Mouse (Mus musculus): ENCODE results near the gene Pde8a.

Gene Pde8a

DNA sequence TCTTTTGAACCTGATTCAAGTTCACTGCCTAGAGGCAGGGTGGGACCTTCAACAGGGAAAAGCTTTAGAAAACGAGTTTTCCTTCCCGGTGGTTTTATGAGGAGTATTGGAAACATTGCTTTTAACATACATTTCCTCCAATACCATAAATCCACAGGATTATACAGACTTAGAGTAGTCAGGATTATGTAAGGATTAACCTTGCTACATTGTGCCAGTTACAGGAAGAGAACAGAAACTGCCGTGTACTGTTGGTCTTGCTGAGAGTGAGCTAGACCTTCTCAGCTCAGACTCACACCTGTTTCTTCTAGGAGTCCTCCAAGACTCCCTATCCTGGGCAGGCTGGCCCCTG, 125.1 kb downstream of the Pde8a start:
- DNase-seq (ENCODE audit: low spot score), result no peak

DNA sequence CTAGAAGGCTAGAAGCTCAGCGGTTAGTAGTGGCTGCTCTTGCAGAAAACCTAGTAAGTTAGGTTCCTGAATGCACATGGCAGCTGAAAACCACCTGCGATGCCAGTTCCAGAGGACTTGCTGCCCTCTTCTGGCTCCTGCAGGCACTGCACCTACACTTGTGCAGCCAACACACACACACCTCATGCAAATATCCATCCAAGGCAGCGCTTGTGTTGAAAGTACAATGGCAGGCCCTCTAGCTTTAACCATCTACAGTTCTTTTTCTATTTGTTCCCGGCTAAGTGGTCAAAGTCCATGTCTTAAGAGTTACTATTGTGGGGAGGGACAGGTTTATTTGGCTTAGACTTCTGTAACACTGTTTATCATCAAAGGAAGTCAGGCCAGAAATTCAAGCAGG, 126.4 kb downstream of the Pde8a start:
- no peak for DNase-seq (ENCODE audit: low spot score)

DNA sequence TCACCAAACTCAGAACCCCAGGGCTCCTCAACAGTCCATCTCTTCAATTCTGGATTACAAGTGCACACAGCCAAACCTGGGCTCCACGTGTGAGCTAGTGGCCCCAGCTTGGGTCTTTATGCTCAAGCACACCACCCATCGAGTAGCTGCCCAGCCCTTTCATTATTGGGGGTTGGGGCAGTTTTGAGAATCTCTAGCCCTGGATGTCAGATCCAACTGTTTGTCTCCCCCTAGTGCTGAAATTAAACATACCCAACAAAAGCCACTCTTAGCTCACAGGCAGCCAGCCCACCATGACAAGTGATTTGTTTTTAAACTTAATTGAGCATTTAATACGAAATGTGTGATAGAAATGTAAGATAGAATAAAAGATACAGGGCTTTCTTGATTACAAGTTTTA, 128.2 kb downstream of the Pde8a start:
- no peak for DNase-seq (ENCODE audit: low spot score)

DNA sequence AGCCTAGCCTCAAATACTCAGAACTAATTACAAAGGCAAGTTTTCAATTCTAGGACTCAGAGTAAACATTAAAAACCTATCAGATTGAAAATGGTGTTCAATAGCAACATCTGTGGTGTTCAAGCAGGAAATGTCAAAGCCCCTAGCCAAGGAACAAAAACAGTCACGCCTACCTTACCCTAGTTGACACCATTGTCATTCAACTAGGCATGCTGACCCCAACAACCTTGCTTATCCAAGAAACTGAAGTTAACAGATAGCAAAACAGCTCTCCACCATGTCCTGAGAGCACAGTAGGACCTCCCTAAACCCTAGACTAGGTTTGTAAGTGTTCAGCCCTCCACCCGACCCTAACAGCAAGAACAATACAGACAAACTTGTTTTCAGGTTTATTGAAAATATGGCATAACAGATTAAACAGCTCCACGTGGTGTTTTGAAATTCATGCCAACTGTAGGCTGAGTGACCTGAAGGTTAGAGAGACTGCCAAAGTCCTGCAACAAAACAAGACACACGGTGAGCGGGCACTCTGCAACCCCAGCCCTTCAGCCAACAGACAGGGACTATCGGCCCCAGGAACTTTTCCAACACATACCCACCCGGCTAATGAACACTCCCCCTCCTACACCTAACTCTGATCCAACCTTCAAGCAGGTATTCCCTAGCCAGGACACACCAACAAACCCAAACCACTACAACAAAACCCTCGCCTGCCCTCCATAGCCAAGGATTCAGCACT, 129.1 kb downstream of the Pde8a start:
- no peak for DNase-seq (ENCODE audit: low spot score)

DNA sequence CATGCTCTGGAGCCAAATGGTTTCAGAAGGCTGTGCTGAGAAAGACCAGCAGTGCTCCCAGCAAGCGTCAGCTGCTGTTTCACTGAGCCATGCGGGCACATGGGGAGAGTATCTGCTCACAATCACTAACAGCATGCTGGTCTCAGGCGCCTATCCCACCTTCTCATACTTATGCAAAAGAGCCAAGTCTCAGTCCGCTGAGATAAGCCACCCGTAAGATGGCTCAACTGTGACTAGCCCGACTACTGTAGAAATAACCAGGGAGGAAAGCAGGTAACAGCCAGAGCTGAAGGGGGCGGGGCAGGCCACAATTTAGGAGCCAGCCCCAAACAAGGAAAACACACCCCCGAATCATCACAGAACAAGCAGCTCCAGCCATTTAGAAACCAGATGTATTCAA, 129.9 kb downstream of the Pde8a start:
- no peak for DNase-seq (ENCODE audit: low spot score)

DNA sequence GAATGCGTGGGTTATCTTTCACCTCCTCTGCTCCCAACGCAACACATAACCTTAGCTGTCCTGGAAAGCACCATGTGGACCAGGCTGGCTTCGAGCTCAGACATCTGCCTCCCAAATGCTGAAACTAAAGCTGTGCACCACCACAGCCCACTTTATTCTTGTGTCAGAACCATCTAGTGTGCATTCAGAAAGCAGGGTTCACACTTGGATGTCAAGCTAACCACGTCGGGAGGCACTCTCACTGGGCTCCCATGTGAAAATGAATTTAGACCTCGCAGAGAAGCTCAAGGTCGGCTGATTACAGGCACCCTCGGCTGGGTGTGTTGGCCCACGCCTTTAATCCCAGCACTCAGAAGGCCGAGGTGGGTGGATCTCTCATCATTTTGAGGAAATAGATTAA, 130.4 kb downstream of the Pde8a start:
- DNase-seq (ENCODE audit: low spot score), result no peak

DNA sequence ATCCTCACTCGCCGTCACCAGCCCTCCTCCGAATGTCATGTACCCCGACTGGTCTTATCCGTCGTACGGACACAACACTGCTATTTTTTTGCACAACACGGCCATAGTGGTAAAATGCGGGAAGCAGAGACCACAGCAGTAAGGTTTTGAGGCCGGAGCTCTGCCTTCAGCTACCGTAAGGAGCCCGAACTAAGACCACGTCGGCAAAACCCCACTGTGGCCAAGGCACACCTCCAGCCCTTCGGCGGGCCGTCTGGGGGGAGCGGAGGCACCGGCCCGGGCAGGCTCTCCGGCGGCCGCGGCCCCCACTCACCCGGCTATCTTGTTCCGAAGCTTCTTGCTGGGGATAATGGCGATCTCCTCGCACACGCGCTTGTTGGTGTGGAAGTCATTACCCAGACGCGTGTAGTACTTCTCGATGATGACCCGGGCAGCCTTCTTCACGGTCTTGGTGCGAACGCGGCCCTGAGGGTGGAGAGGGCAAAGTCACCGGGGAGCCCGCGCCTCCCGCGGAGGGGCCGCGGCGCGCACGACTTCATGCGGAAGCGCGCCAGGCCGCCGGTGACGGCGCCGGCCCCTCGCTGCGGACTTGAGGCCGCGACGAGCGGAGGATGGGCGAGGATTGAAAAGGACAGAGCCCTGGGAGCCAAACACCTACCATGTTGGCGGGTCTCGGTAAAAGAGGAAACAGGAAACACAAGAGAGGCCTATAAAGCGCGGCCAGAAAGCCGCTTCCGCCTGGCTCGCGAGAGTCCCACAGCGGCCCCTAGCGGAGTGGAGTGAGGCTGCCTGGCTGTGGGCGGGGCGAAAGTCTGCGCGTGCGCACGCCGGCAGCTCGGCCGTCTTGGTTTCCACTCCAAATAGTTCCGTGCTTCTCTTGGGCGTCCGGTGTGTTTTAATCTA, 131.4 kb downstream of the Pde8a start, which contains the start of gene Rps17:
Gene Rps17 (minus strand): TSS at position 711 of the 903 bp plus-strand sequence.
- peak; percentile 95 for DNase-seq (ENCODE audit: low spot score)

DNA sequence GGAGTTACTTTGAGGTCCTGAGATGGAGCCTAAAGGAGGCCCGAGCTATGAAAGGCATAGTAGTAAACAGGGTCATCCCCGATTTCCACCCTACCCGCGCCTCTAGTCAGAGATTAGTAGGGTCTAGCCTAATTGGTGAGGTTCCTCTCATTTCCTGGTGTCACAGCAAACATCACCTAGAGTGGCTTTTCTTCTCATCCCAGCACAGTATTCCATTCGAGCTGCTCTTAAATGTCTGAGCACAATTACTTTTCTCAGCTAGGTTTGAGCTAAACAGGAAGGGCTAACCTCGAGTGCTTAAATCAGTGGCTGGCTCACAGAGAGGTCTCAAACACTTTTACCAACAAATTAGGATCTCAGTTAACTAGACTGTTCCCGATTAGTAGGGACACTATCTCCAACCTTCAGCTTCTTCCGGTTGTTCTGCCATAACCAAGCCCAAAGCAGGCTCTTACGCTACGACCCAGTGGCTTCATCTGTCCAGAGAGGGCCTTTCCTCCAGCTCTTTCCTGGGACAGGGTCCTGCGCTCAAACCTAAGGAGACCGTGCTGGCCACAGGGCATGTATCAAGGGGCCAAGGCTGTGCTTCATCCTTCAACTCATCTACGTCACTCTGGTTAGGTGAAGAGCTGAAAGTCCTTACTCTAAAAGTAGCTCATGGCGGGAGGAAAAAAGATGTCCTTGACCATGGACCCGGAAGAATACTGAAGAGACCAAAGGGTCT, 132.2 kb downstream of the Pde8a start:
- DNase-seq (ENCODE audit: low spot score), result no peak

DNA sequence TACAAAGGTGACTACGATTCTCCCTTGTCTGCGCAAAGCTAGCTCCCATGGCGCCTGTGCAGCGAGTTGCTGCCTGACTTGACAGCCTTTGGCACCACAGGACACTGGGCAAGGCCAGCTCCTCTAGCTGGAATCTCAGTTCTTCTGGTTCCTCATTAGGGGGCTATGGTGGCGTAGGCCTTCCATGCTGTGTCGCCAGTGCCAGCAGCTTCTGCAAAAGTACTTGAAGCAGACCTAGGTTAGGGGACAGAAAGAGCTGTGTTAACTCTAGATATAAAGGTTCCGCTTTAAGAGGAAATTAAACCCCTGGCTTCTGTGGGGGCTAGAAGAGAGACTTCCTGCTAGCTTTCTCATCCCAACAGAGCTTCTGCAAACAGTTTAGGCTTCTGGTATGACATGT, 134.8 kb downstream of the Pde8a start:
- DNase-seq (ENCODE audit: low spot score), result no peak

DNA sequence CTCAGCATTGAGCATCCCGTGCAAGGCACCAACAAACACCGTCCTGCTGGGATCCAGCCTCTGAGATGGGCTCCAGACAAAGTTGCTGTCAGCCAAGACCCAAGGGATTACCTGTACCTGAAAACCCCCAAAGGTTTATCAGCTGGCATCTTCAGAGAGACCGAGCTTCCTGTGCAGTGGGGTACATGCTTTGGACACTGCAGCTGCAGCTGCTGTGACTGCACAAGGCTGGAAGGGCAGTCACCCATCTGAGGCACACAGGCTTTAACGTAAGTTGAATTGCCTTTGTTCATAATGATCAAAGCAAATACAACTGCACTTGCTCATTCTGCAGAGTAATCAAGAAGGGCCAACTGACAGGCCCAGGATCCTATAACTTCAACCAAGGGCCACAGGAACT, 138.4 kb downstream of the Pde8a start:
- DNase-seq (ENCODE audit: low spot score), result no peak

DNA sequence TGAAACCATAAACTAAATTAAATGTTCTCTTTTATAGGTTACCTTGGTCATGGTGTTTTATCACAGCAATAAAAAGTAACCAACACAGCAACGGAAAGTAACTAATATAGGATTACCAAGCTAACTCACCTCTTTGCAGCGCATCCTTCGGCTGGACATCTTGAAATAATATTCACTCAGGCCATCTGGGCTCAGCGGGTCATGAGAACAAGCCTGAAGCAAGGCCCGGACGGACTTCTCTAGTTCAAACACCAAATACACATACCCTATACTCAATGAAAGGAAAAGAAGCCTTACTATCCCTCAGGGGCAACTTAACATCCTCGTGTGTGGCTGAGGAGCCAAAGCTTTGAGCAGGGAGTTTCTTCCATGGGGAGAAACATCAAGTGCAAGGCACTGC, 142.3 kb downstream of the Pde8a start:
- no peak for DNase-seq (ENCODE audit: low spot score)

DNA sequence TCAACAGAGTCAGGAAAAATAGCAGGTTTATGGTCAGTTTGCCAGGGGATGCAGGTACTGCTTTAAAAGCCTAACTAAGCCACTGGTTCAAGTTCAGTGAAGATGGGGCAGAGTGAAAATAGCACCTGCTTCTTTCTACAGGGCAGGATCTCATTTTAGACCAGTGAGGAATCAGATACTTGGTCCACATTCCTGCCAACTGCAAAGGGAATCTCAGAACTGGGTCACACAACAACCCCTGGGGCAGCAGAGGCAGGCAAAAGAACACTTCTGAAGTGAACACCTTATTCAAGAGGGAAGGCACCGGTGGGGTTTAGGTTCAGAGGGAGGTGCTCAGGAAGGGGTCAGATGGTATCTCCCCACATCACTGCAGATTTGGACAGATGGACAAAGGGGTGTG, 143.0 kb downstream of the Pde8a start:
- no peak for DNase-seq (ENCODE audit: low spot score)

DNA sequence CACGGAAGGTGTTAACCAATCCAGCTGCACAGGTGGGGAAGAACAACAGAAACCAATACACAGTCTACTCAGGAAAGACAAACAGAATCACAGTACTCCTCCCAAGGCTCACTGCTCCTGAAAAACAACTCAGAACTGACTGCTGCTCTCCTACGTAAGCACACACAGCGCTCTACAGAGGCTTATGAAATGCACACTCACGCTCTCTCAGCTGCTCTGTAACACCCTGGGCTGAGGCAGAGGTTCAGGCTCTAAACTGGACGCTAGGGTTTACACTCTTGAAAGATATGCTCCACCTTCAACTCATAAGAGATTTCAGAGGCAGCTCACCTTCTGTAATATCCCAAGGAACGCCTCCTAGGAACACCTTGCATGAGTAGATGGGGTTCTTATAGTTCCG, 143.6 kb downstream of the Pde8a start:
- DNase-seq (ENCODE audit: low spot score), result no peak

DNA sequence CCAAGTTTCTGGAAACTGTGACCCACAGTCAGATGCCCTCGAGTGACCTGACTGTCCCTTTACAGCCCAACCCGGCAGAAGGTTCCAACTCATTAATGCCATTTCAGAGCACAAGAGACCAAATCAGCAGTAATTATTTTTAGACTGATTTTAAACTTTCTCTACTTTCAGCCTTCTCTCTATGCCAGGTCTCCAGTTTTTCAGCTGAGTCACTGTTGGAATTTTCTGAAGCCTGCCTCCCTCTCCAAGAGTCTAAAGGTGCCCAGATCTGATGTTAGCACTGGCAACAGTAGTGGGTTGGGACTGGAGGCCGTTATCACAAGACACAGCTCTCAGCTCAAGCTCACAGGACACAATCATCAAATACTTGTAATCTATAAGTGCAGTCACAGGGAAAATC, 154.6 kb downstream of the Pde8a start:
- DNase-seq (ENCODE audit: low spot score), result no peak

DNA sequence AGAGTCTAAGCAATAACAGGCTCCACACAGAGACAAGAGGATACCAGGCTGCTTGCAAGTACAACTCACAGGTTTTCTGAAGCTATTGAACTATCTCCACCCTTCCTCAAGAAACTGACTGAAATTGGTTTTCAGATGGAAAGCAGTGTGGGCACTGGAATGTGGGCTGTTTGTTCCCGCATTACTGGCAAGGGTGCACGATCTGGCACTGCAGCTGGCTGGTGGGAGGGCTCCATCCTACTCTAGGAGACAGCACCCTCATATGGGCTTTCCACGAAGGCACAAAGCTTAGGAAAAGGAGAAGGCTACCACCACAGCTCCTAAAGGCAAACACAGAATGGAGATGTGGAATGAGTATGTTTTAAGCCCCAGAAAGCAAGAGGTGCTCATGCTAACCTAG, 156.3 kb downstream of the Pde8a start:
- no peak for DNase-seq (ENCODE audit: low spot score)

DNA sequence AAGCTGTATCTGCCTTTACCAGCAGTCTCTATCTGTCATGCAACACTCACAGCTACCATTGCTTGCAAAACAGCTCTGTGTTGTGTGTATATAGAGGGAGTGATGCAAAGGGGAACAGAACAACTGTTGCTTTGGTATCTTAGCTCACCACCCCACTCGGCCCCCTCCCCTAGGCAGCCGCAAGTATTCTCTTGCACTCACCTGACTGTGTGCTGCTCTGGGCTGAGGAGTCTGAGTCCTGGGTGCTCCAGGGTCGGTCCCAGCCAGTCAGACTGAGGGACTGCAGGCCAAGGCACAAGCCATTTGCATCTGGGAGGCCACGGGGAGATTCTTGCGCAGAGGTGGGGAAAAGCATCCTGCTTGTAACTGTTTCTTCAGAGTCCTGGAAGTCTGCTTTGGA, 158.4 kb downstream of the Pde8a start:
- DNase-seq (ENCODE audit: low spot score), result no peak

DNA sequence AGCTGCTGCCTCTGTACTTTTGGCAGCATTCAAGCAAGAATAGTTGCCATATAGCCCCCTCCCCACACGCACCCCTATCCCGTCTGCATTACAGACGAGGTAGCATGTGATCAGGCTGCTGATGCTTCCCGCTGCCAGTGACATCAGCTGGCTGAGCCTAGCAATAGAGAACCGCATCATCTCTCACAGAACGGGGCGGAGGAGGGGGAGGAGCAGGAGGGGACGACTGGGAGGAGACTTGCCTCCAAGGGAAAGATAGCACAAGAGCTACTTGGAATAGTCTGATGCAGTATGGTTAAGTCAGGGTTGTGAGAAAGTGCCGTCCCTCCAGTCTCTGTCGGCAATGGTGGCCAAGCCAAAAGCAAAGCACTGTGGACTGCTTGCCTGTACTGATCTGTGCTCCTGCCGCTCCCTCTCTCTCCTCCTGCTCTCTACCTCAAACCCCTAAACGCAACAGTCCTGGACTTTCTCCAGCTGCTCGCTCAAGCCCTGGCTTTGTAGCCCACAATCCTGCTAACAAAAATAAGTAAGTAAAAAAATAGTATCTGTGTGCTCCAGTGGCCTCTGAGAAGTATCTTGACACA, 159.0 kb downstream of the Pde8a start:
- no peak for DNase-seq (ENCODE audit: low spot score)

DNA sequence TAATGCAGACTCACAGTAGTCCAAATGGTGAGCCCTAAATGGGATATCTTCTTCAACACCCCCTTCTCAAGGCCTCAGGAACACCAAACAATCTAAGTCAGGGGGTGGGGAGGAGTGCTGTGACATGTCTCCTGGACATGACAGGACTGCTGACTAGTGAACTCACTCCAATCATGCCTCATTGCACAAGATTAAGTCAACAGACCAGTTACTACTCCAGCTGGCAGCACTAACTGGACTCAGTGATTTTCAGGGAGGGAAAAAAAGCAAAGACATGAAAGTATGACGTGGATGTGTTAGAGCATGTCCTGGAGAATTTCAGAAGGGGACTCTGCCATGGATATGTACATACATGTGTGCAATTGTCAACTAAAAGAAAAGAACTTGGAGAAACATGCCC, 166.0 kb downstream of the Pde8a start:
- DNase-seq (ENCODE audit: low spot score), result no peak

Data from urinary bladder, postnatal 10 days (tissue).